Mouse (Mus musculus) embryonic facial prominence, embryonic 11.5 days (tissue): ENCODE results near the gene Klf12. TPM values are rescaled to one million over a fixed set of nuclear protein-coding genes. Genes with fewer than 3 reads are reported as not detected.

Experiments used
- ATAC-seq: fragments of 200-750 bp; cut with Nextera tagmentation; replicated peaks from 2 replicates; pipeline ENCODE4 v1.8.0; 2017; ENCODE audit warnings: low read depth; ENCODE audit not compliant: insufficient number of reproducible peaks, low FRiP score, low TSS enrichment
- DNase-seq: peaks from one replicate; pipeline ENCODE4 v3.0.0-alpha.2; 2015; ENCODE audit warnings: low spot score
- H3K27ac ChIP-seq: fragments of 300-500 bp; sonication (generic); replicated peaks from 2 replicates; pipeline ENCODE4 v1.5.1; 2014; ENCODE audit warnings: mild to moderate bottlenecking, low read depth, low read length, control low read depth
- H3K27me3 ChIP-seq: fragments of 300-500 bp; sonication (generic); 2 replicates; pipeline ENCODE4 v1.6.1; 2014; ENCODE audit warnings: mild to moderate bottlenecking, low read length, moderate library complexity, mixed read lengths; ENCODE audit not compliant: control insufficient read depth, insufficient read depth
- H3K36me3 ChIP-seq: fragments of 300-500 bp; sonication (generic); replicated peaks from 2 replicates; pipeline ENCODE4 v1.6.1; 2014; ENCODE audit warnings: low read depth, mild to moderate bottlenecking, low read length, moderate library complexity, mixed read lengths; ENCODE audit not compliant: control insufficient read depth, insufficient read depth
- H3K4me1 ChIP-seq: fragments of 300-500 bp; sonication (generic); 2 replicates; pipeline ENCODE4 v1.6.1; 2014; ENCODE audit warnings: low read length, mixed read lengths; ENCODE audit not compliant: control insufficient read depth, insufficient read depth
- H3K4me2 ChIP-seq: fragments of 300-500 bp; sonication (generic); 2 replicates; pipeline ENCODE4 v1.6.1; 2014; ENCODE audit warnings: low read depth, mild to moderate bottlenecking, control low read depth, low read length, moderate library complexity
- H3K4me3 ChIP-seq: fragments of 300-500 bp; sonication (generic); 2 replicates; pipeline ENCODE4 v1.5.1; 2014; ENCODE audit warnings: low read depth, low read length, control low read depth
- H3K9ac ChIP-seq: fragments of 300-500 bp; sonication (generic); replicated peaks from 2 replicates; pipeline ENCODE4 v1.6.1; 2014; ENCODE audit warnings: mild to moderate bottlenecking, control low read depth, low read length
- H3K9me3 ChIP-seq: fragments of 300-500 bp; sonication (generic); replicated peaks from 2 replicates; pipeline ENCODE4 v1.6.1; 2016; ENCODE audit warnings: mild to moderate bottlenecking, low read length, inconsistent platforms, mixed read lengths; ENCODE audit not compliant: control insufficient read depth
- WGBS: fragments of 180-500 bp; shearing (Covaris S2); extraction: QIAGEN DNeasy Blood & Tissue Kit; methylation state at CpG from one replicate; pipeline ENCODE4 v1.1.7; 2014; 5-methylcytosine and 5-hydroxymethylcytosine counted together
- polyA plus RNA-seq: library from polyadenylated mRNA; unstranded; fragments of >200 nt; fragmentation: Nextera tagmentation; extraction: Ambion mirVana; gene quantifications from 2 replicates; pipeline ENCODE4 v1.2.1, GENCODE M21; 2014

Gene Klf12
- polyA plus RNA-seq, 1 experiment from 2014 or later, result 22.2 TPM

DNA sequence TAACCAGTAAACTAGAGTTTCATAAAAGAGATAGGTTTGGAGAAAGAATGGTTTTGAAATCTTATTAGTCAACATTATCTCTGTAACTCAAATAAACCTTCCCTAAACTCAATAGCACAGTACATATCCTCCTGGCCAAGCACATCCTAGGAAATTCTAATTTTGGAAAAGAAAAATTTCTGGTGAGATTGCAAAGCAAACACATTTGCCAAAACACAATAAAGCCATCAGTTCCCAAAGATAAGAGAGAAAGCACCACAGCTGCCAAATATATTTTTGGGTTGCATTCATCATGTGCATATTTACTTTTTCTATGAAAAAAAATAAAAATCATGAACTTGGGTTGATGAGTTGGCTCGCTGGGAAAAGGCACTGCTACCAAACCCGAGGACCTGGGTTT lies 10.3 kb downstream of the Klf12 start:
- no peak overlapping the region for H3K27ac ChIP-seq
- no peak for DNase-seq
- H3K9me3 ChIP-seq, result no peaks in the 10 kb centered on the region
- H3K27me3 ChIP-seq, result no peaks in the 10 kb centered on the region
- no peak for ATAC-seq
- H3K9ac ChIP-seq, result no peak overlapping the region
- no peak overlapping the region for H3K4me2 ChIP-seq
- no peaks in the 10 kb centered on the region for H3K4me1 ChIP-seq
- WGBS, result 94% methylated on average over 2 of the region's 2 CpGs
- H3K36me3 ChIP-seq, result no peaks in the 10 kb centered on the region
- no peak overlapping the region for H3K4me3 ChIP-seq

GRCm38 (mm10) chr14:100260531-100260930 lies 23.9 kb downstream of the Klf12 start:
- H3K36me3 ChIP-seq, result no peaks in the 10 kb centered on the region
- no peak overlapping the region for H3K4me2 ChIP-seq
- ATAC-seq (no peak), DNase-seq (no peak)
- no peaks in the 10 kb centered on the region for H3K4me1 ChIP-seq
- H3K27ac ChIP-seq, result no peak overlapping the region
- no peaks in the 10 kb centered on the region for H3K9me3 ChIP-seq
- H3K9ac ChIP-seq, result no peak overlapping the region
- 78% methylated on average over 4 of the region's 4 CpGs for WGBS
- no peaks in the 10 kb centered on the region for H3K27me3 ChIP-seq
- H3K4me3 ChIP-seq, result no peak overlapping the region

GRCm38 (mm10) chr14:100243046-100243445 lies 41.4 kb downstream of the Klf12 start:
- Histone ChIP-seq H3K4me2 (no peak overlapping the region), H3K9me3 (no peaks in the 10 kb centered on the region), H3K27me3 (no peaks in the 10 kb centered on the region), H3K36me3 (no peaks in the 10 kb centered on the region), H3K27ac (no peak overlapping the region), H3K4me1 (no peaks in the 10 kb centered on the region), H3K4me3 (no peak overlapping the region), H3K9ac (no peak overlapping the region)
- DNase-seq (no peak), ATAC-seq (no peak)
- WGBS, result 90% methylated on average over 5 of the region's 5 CpGs

DNA sequence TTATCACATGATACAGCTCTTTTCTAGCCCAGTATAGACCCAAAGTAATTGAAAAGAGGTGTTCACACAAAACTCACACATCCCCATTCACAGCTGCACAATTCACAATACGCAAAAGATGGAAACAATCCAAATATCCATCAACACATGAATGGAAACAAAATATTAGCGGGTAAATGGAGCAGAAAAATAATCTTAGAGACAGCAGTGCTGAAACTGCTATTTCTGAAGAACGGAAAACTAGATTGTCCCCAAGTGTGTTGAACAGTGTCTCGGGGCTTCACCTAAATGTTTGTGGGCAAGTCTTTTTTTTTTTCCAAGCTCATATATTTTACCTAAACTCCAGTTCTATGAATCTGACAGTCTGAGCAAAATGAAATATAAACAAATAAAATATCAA lies 44.6 kb downstream of the Klf12 start:
- Histone ChIP-seq H3K27me3 (no peaks in the 10 kb centered on the region), H3K27ac (no peak overlapping the region), H3K4me3 (no peak overlapping the region), H3K4me1 (no peaks in the 10 kb centered on the region), H3K36me3 (no peaks in the 10 kb centered on the region), H3K4me2 (no peak overlapping the region), H3K9ac (no peak overlapping the region), H3K9me3 (no peaks in the 10 kb centered on the region)
- DNase-seq (no peak), ATAC-seq (no peak)
- WGBS, result 94% methylated on average over 4 of the region's 4 CpGs

- DNase-seq (no peak), ATAC-seq (no peak)
- Histone ChIP-seq H3K4me1 (no peaks in the 10 kb centered on the region), H3K27ac (no peak overlapping the region), H3K36me3 (no peaks in the 10 kb centered on the region), H3K4me3 (no peak overlapping the region), H3K4me2 (no peak overlapping the region), H3K9ac (no peak overlapping the region), H3K27me3 (no peaks in the 10 kb centered on the region), H3K9me3 (no peaks in the 10 kb centered on the region)
- 89% methylated on average over 7 of the region's 7 CpGs for WGBS
These were observed 47.7 kb downstream of the Klf12 start for GRCm38 (mm10) chr14:100236757-100237156.

- H3K4me3 ChIP-seq, result no peak overlapping the region
- no peak overlapping the region for H3K4me2 ChIP-seq
- no peak for ATAC-seq
- no peaks in the 10 kb centered on the region for H3K9me3 ChIP-seq
- H3K9ac ChIP-seq, result no peak overlapping the region
- no peak overlapping the region for H3K27ac ChIP-seq
- no peak for DNase-seq
- no peaks in the 10 kb centered on the region for H3K27me3 ChIP-seq
- 42% methylated on average over 3 of the region's 3 CpGs for WGBS
- no peaks in the 10 kb centered on the region for H3K4me1 ChIP-seq
- no peaks in the 10 kb centered on the region for H3K36me3 ChIP-seq
These were observed 48.7 kb downstream of the Klf12 start for GRCm38 (mm10) chr14:100235746-100236145.

DNA sequence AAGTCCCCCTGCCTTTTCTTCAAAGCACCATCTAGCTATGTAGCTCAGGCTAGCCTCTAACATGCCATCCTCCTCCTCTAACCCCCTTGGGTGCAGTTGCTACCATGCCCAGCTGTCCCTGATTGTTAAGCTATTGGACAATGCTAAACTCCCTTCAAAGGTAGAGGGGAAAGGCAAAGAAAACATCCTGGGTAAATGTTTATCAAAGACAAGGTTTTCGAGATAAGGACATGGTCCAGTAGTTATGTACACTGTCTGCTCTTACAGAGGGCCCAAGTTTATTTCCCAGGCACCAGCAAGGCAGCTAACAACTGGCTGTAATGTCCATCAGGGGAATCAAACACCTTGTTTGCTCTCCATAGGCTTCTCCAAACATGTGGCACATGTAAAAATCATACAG lies 53.1 kb downstream of the Klf12 start:
- ATAC-seq, result no peak
- no peaks in the 10 kb centered on the region for H3K9me3 ChIP-seq
- no peaks in the 10 kb centered on the region for H3K36me3 ChIP-seq
- no peak overlapping the region for H3K27ac ChIP-seq
- H3K4me1 ChIP-seq, result no peaks in the 10 kb centered on the region
- H3K4me3 ChIP-seq, result no peak overlapping the region
- no peak overlapping the region for H3K4me2 ChIP-seq
- 65% methylated on average over 1 of the region's 1 CpGs for WGBS
- DNase-seq, result no peak
- H3K27me3 ChIP-seq, result no peaks in the 10 kb centered on the region
- H3K9ac ChIP-seq, result no peak overlapping the region

- Histone ChIP-seq H3K9me3 (no peaks in the 10 kb centered on the region), H3K4me2 (no peak overlapping the region), H3K9ac (no peak overlapping the region), H3K27ac (no peak overlapping the region), H3K4me3 (no peak overlapping the region), H3K4me1 (no peaks in the 10 kb centered on the region), H3K27me3 (no peaks in the 10 kb centered on the region), H3K36me3 (no peaks in the 10 kb centered on the region)
- 90% methylated on average over 6 of the region's 6 CpGs for WGBS
- DNase-seq, result no peak
- no peak for ATAC-seq
These were observed 56.4 kb downstream of the Klf12 start for GRCm38 (mm10) chr14:100228120-100228519.
